Mouse (Mus musculus) mesoderm, embryonic 11.5 days (tissue): ENCODE data around the gene Cul1.
"Not testable (repeated sequence)": the region's sequence is repeated elsewhere in the genome, so short reads cannot be mapped to it uniquely, and the experiment has no call there.

Experiments
- DNase-seq: peaks from one replicate; pipeline ENCODE4 v3.0.0-alpha.2; 2012; ENCODE audit warnings: low read depth, low spot score

The Cul1 gene

GRCm38 (mm10) chr6:47453098-47453497, at the start of gene Cul1:
Gene Cul1 (plus strand): TSS chr6:47453398.
- DNase-seq, result no peak

DNA sequence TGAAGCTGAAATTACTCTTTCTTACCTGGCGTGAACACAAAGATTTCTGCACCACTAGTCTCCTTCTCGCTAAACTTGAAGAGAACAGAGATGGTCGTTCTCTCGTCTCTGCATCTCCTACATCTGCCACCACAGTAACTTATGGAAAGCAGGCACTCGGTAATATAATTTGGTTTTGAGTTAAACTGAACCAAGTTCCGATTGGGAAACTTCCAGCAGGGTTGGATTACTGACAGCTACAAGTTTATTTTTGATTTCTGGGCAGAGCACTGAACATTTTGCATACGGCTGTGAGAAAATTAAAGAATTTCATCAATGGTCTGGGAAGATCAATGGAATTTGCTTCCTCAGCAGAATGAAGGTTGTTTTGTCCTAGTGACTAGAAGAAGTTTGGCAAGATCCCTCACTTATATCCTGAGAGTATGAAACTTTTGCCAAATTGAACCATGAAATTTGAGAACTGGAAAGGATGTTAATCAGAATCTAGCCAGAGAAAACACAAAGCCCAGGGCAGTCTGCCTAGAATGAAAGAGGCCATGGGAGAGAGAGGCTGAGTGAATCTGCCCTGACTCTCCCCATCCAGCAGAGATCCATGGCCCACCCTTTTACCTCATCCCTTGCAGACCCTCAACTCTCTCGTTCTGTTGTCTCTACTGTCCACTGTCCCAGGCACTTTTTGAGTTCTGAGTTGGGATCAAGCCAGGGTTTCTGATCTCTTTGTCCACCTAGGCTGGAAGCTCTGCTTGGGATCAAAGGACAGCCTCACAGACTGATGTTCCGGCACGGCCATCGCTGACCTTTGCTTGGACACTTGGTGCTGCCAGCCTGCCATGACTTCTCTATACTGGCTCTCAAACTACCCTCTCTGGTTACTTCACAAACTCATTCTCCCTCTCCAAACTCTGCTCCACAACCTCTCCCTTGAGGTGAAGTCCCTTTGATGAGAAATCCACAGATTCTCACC, 48.5 kb upstream of the Cul1 start:
- no peak for DNase-seq

DNA sequence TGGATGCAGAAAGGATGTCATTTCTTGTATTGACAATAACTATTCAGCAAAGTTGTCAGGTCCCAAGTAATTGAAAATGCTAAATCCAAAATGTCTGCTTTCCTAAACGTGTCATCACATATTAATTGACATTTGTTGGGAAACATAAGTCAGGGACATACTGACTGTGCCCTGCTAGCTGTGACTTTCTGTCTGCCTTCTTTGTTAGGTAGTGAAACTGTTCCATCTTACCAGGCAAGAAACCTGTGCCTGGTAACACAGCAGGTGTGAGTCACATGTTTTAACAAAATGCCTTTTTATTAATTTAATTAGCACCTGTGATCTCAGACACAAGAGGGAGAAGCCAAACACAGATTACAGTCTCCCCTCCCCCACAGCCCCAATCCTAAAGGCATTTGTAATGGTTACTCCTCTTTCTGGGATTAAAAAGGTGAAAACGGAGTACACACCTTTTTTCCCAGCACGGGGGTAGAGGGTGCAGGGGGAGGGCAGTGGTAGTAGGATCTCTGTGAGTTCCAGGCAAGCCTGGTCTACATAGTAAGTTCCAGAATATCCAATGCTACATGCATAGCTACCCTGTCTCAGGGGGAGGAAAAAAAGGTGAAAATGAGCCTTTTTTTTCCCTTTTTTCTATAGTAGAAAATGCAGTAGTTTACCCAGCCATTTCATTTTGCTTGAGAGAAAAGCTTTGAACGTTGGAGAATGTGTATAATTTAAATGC, 40.2 kb upstream of the Cul1 start:
- no peak for DNase-seq

GRCm38 (mm10) chr6:47413656-47414055, 39.5 kb upstream of the Cul1 start:
- DNase-seq, result no peak

DNA sequence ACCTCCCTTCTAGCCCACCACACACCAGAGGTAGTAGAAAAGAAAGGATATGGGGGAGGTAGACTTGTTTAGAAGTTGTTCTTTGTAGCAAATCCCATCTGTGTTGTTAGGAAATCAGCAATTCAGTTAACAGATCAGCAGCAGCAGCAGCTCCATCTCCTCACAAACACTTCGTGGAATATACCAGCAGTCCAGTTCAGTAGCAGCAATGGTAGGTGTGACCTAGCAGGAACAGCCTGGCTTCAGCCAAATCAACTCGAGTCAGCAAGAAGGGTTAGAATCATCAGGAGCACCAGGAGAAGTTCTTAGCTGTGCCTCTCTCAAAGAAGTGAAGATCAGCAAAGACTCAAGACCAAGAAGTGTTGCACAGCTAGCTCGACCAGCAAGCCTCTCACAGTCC, 34.5 kb upstream of the Cul1 start:
- DNase-seq, result no peak

- no peak for DNase-seq
These were observed 33.0 kb upstream of the Cul1 start for GRCm38 (mm10) chr6:47420156-47420555.

GRCm38 (mm10) chr6:47421221-47421620, 32.0 kb upstream of the Cul1 start:
- no peak for DNase-seq

- no peak for DNase-seq
These were observed 27.1 kb upstream of the Cul1 start for GRCm38 (mm10) chr6:47426136-47426535.

DNA sequence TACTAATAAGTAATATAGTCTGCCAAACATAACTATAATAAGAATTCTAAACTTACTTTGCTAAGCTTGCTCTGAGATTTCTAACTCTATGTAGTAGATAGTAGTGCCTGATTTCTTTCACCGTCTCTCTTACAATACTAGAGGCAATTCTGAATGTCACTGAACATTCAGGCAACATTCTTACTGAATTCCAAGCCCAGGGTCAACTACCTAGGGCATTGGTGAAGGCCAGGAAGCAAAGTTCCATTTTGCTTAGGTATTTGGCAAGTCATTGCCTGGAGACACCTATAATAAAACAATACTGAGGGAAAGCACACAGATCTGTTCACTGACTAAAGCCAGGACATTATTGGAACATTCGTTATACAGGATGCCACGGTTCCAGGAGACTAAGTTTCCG, 26.6 kb upstream of the Cul1 start:
- DNase-seq, result not testable (repeated sequence)

GRCm38 (mm10) chr6:47432795-47433194, 20.4 kb upstream of the Cul1 start:
- DNase-seq, result not testable (repeated sequence)

DNA sequence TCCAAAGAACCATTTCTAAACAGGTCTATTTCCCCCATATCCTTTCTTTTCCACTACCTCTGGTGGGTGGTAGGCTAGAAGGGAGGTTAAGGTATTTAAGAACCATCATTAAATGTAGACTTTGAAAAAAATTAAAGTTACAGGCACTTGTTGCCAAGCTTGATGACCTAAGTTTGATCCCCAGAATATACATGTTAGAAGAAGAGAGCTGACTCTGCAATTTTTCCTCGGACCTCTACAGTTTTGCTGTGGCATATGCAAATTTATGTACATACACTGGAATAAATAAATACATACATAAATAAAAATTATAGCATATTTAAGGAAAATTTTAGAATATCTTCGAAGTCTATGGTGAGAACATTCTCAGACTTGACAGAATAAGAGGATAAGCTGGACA, 13.1 kb upstream of the Cul1 start:
- no peak for DNase-seq

DNA sequence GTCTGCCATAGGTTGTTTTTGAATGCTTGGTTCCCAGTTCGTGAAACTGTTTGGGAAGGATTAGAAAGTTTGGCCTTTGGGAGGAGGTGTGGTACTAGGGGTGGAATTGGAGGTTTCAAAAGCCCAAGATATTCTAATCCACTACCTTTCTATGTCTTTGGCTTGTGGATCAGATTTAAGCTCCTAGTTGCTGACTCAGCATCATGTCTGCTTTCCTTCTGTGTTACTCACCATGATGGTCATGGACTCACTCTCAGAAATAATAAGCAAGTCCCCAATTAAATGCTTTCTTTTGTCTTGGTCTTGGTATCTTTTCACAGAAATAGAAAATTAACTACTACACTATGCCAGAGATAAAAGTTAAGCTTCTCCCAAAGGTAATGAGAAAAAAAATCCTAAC, 5.5 kb upstream of the Cul1 start:
- DNase-seq, result no peak

DNA sequence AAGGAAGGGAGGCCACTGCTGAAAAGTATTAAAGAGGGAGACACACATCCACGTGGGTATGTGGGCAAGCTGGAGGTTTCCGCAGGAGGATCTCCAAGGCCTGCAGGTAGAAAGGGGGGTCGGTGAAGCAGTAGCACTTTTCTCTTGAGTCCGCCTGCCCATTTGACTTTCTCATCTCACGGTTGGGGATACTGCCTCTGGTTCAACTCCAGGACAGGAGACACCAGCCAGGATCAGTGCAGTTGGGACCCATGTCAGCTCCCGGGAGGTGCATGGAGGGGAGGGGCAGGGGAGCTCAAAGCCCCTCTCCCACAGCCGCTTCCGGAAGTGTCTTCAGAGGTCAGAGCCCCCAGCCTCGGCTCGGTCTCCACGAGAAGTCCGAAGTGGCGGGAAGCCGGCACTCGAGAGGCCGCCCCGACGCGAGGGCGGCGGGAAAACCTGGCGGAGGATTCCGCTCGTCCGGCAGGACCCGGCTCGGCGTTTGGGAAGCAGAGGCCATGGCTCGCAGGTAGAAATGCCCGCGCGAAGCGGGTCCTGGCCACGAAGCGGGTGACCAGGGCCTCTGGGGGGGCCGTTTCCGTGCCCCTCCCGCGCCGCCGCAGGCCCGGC, 428 bp downstream of the Cul1 start:
- peak; percentile 83 for DNase-seq

DNA sequence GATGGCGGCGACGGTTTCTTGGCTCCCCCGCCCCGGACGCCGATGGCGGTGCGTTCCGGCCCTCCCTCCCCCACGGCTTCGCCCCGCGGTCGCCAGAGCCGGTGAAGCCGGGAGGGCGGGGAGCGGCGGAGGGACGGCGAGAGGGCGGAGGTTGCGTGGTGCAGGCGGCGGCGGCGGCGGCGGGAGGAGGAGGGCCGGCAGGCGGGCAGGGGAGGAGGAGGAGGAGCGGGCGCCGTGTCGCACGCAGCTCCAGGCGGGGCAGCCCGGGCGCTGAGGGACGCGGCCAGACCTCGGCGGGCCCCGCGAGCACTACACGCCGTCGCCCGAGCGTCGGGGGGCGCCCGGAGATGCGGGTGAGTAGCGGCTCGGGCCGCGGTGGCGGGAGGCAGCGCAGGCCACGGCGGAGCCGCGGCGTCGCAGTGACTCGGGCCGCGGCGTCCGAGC, 955 bp downstream of the Cul1 start:
- peak; percentile 54 for DNase-seq

GRCm38 (mm10) chr6:47454575-47455571, 1.7 kb downstream of the Cul1 start:
- DNase-seq, result peak; percentile 69

DNA sequence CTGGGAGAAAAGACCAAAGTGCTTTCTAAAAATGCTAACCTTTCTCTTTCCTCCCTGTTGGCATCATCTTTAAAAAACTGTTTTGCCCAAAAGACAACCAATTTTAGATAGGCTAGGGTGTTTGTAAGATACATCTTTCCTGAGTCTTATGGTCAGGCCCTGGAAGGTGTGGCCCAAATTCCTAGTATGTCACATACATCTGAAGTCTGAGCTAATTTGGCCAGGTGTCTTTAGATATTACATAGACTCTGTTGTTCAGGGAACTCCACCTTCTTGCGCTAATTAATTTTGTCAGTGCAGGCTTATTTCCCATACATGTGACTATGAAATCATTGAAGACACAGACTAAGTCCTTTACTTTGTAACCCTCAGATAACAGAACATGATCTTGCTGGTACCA, 2.6 kb downstream of the Cul1 start:
- DNase-seq, result no peak

DNA sequence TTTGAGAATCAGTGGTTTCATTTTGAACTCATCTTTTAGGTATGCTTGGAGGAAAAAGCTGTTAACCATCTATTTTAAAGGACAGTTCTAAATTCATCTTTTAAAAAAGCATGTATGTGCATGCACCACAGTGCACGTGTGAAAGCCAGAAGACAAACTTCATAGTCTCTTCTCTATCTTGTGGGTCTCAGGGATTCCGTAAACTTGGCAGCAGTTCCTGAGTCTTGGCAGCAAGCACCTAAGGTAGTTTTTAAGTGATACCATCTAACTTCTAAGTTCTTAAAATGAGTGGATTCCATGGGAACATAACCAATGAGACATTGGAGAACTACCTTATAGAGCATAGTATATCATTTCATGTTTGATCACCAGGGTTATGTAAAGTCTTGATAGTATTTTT, 3.7 kb downstream of the Cul1 start:
- DNase-seq, result no peak

- no peak for DNase-seq
These were observed 12.2 kb downstream of the Cul1 start for GRCm38 (mm10) chr6:47465400-47465799.

DNA sequence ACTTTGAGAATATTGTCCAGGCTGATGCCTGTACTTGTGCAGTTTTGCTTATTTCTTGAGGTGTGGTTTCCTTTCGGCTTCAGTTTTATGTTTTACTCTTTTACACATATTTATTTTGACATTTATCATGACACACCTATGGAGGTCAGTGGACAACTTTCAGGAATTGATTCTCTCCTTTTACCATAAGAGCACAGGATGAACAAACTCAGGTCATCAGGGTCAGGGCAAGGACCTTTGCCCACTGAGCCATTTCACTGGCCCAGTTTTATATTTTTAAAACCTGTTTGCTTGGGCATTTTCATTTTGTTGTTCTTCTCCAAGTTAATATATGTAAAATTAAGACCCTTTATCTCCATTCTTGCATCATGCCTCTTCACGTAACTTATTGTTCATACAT, 13.3 kb downstream of the Cul1 start:
- DNase-seq, result no peak

GRCm38 (mm10) chr6:47467058-47467457, 13.9 kb downstream of the Cul1 start:
- no peak for DNase-seq

DNA sequence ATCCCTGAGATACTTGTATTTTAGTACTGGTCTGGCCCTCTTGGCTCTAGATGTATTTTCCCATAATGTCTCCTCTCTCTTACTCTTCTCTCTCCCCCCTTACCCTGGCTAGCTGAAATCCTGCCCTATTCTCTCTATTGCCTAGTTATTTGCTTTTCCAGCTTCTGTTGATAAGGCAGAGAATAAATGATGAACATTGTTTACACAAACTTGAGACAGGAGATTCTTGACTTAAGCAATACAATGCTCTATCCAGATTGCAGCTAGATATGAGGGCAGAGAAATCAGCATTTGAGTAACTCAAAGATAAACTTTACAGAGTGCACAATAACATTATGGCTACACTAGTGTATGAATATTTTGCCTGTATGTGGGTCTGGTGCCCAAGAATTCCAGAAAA, 16.6 kb downstream of the Cul1 start:
- no peak for DNase-seq
